Mouse (Mus musculus): ENCODE results near the gene Gm49373. TPM values are rescaled to one million over a fixed set of nuclear protein-coding genes. Genes with fewer than 3 reads are reported as not detected.
A peak's percentile ranks its signal among the peaks of the same experiment; 100 is the strongest.

Gm49373 gene
- polyA plus RNA-seq, 1 experiment from 2014 or later: 0.49 TPM

DNA sequence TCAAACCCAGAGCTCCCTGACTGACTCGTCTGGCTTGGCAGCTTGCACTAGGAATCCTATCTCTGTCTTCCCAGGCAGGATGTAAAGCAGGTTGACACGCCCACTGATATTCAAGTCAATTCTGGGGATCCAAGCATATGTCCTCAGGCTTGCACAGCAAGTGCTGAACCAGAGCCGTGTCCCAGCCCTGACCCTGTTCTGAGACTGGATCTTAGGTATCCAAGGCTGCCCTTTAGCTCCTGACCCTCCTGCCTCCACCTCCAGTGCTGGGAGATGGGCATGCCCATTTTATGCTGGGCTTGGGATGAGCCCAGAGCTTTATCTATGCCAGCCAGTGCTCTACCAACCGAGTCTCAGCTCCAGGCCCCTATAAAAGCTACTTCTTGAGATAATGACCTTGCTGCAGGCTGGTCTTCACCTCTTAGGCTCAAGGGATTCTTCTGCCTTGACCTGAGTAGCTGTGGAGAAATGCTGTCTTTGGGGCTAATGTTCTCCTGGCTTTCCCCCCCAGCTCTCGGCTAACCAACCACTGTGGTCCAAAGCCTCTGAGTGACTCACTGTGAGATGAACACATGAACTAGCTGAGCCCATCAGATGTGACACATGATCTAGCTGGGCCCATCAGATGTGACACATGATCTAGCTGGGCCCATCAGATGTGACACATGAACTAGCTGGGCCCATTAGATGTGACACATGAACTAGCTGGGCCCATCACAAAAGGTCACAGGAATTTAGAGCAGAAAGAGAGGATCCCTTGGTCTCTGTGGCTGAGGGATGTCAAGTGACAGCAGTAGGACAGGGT is 33.1 kb upstream of the Gm49373 start:
- WGBS: 64% methylated on average over 5 of the region's 5 CpGs
- H3K9me3 ChIP-seq (ENCODE audit: control insufficient read depth, low read length): no peaks in the 10 kb centered on the region
- H3K4me3 ChIP-seq (ENCODE audit: control insufficient read depth in 1 of 2, insufficient read depth in 1 of 2, low read depth in 1 of 2, low read length in 2 of 2): no peak overlapping the region
- H3K4me2 ChIP-seq (ENCODE audit: low read length): no peak overlapping the region
- H3K27ac ChIP-seq (replicated peaks in 1 of 2; ENCODE audit: control insufficient read depth in 1 of 2, insufficient read depth in 1 of 2, low read depth in 2 of 2, low read length in 2 of 2): no peak overlapping the region
- no peaks in the 10 kb centered on the region for H3K27me3 ChIP-seq (ENCODE audit: control insufficient read depth, insufficient read depth, low read length)
- no peak for ATAC-seq (ENCODE audit: insufficient number of reproducible peaks, insufficient read depth, low FRiP score, low read depth)
- H3K4me1 ChIP-seq (ENCODE audit: control insufficient read depth in 2 of 2, insufficient read depth in 2 of 2, low read length in 2 of 2): no peaks in the 10 kb centered on the region
- H3K9ac ChIP-seq (ENCODE audit: low read length): no peak overlapping the region
- peaks cover 26% of the 10 kb centered on the region for H3K36me3 ChIP-seq (ENCODE audit: control insufficient read depth, insufficient read depth, low read length)

DNA sequence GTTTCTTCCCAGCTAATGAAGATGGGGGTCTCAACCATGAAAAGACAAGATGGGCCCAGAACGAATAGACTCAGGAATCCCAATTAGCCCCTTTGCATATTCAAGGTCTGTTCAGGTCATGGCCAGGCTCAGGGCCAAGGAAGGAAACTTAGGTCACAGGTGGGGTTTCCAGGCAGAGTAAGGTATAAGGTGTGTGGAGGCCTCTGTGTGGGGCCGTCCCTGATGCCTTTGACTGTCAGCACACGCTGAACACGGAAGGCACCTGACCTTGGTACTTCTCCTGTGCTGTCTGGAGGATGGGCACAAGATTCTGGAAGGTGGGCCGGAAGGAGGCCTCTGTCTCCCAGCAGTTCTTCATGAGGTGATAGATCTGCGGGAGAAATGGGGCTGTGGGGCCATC is 31.9 kb upstream of the Gm49373 start:
- Histone ChIP-seq H3K9ac (ENCODE audit: low read length) (no peak overlapping the region), H3K36me3 (ENCODE audit: control insufficient read depth, insufficient read depth, low read length) (peaks cover 20% of the 10 kb centered on the region), H3K4me1 (ENCODE audit: control insufficient read depth in 2 of 2, insufficient read depth in 2 of 2, low read length in 2 of 2) (peaks cover 3 to 4% of the 10 kb centered on the region in 2 experiments; a peak in 1 of 4 replicates), H3K9me3 (ENCODE audit: control insufficient read depth, low read length) (no peaks in the 10 kb centered on the region), H3K27ac (replicated peaks in 1 of 2; ENCODE audit: control insufficient read depth in 1 of 2, insufficient read depth in 1 of 2, low read depth in 2 of 2, low read length in 2 of 2) (no peak overlapping the region), H3K4me3 (ENCODE audit: control insufficient read depth in 1 of 2, insufficient read depth in 1 of 2, low read depth in 1 of 2, low read length in 2 of 2) (no peak overlapping the region), H3K27me3 (ENCODE audit: control insufficient read depth, insufficient read depth, low read length) (no peaks in the 10 kb centered on the region), H3K4me2 (ENCODE audit: low read length) (no peak overlapping the region)
- ATAC-seq (ENCODE audit: insufficient number of reproducible peaks, insufficient read depth, low FRiP score, low read depth): no peak
- 81% methylated on average over 6 of the region's 6 CpGs for WGBS

DNA sequence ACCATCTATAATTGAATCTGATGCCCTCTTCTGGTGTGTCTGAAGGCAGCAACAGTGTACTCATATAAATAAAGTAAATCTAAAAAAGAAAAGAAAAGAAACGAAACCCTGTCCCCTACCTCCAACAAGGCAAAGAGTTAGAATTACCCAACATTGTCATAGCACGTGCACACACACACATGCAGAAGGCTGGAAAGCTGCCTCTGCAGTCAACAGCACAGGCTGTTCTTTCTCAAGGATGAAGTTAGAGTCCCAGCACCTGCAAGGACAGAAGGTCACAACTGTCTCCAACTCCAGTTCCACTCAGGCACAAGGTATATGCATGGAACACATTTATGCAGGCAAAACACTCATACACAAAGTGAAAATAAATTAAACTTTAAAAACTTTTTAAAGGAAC is 29.2 kb upstream of the Gm49373 start:
- ATAC-seq (ENCODE audit: insufficient number of reproducible peaks, insufficient read depth, low FRiP score, low read depth): no peak
- 80% methylated on average over 2 of the region's 2 CpGs for WGBS
- Histone ChIP-seq H3K27me3 (ENCODE audit: control insufficient read depth, insufficient read depth, low read length) (no peaks in the 10 kb centered on the region), H3K4me2 (ENCODE audit: low read length) (no peak overlapping the region), H3K36me3 (ENCODE audit: control insufficient read depth, insufficient read depth, low read length) (peaks cover 10% of the 10 kb centered on the region; the same call in 1 of the 2 replicates), H3K4me3 (ENCODE audit: control insufficient read depth in 1 of 2, insufficient read depth in 1 of 2, low read depth in 1 of 2, low read length in 2 of 2) (no peak overlapping the region), H3K9ac (ENCODE audit: low read length) (no peak overlapping the region), H3K27ac (replicated peaks in 1 of 2; ENCODE audit: control insufficient read depth in 1 of 2, insufficient read depth in 1 of 2, low read depth in 2 of 2, low read length in 2 of 2) (no peak overlapping the region), H3K9me3 (ENCODE audit: control insufficient read depth, low read length) (no peaks in the 10 kb centered on the region), H3K4me1 (ENCODE audit: control insufficient read depth in 2 of 2, insufficient read depth in 2 of 2, low read length in 2 of 2) (peaks cover 5 to 11% of the 10 kb centered on the region in 2 experiments; a peak in 2 of 4 replicates)

DNA sequence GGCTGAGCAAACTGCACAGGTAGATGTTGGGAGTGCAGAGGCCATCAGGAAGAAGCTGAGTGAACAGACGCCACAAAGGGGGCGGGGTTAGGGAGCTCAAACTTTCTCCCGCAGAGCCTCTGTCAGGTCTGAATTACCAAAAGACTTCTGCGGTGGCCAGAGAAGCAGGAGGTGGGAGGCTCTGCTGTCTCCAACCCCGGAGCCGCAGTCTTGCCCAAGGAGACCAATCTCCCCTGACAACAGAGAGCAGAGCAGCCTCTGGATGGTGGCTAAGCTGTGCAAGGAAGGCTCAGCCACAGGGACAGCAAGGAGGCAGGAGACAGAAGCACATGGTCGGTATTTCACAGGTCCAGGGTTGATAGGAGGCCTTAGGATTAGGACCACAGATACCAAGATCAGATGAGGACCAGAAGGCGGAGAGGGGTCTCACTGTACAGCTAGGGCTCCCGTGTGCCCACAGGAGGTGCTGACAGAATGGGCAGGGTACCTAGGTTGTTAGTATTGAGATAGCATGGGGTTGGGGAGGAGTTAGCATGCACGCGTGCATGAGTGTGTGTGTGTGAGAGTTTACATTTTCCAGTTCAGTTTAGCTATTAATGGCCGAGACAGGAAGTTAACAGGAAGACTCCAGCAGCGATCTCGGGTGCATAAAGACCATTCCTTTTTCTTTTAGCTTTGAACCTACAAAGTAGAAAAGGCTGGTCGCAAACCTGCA is 27.7 kb upstream of the Gm49373 start:
- ATAC-seq (ENCODE audit: insufficient number of reproducible peaks, insufficient read depth, low FRiP score, low read depth): no peak
- peak overlapping the region; percentile 16; the same call in 1 of the 2 replicates for H3K4me2 ChIP-seq (ENCODE audit: low read length)
- H3K9me3 ChIP-seq (ENCODE audit: control insufficient read depth, low read length): no peaks in the 10 kb centered on the region
- H3K4me1 ChIP-seq (ENCODE audit: control insufficient read depth in 2 of 2, insufficient read depth in 2 of 2, low read length in 2 of 2): peaks cover 5 to 11% of the 10 kb centered on the region in 2 experiments; a peak in 2 of 4 replicates
- H3K36me3 ChIP-seq (ENCODE audit: control insufficient read depth, insufficient read depth, low read length): peaks cover 7% of the 10 kb centered on the region; the same call in 1 of the 2 replicates
- WGBS: 42% methylated on average over 15 of the region's 15 CpGs
- H3K27me3 ChIP-seq (ENCODE audit: control insufficient read depth, insufficient read depth, low read length): no peaks in the 10 kb centered on the region
- no peak overlapping the region for H3K4me3 ChIP-seq (ENCODE audit: control insufficient read depth in 1 of 2, insufficient read depth in 1 of 2, low read depth in 1 of 2, low read length in 2 of 2)
- H3K9ac ChIP-seq (ENCODE audit: low read length): peak overlapping the region; percentile 27; the same call in 1 of the 2 replicates
- no peak overlapping the region for H3K27ac ChIP-seq (replicated peaks in 1 of 2; ENCODE audit: control insufficient read depth in 1 of 2, insufficient read depth in 1 of 2, low read depth in 2 of 2, low read length in 2 of 2)

DNA sequence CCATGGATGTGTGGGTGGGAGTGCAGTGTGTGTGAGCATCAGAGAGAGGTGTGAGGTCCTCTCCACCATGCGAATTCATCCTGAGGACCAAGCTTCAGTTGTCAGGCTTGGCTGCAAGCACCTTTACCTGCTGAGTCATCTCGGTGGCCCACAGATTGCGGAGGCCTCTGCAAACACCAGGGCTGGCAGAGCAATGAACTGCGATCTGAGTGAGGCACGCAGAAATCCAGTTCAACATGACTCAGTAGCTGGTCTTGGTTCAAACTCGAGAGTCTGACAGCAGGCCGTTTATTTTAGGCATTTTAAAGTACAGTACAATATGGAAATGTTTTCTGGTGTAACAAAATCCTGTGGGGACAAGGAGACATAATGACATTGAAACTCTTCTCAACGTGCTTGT is 24.9 kb upstream of the Gm49373 start:
- Histone ChIP-seq H3K36me3 (ENCODE audit: control insufficient read depth, insufficient read depth, low read length) (0 out of 2 replicates have a peak, but pooled peaks cover 5% of the 10 kb centered on the region), H3K27me3 (ENCODE audit: control insufficient read depth, insufficient read depth, low read length) (no peaks in the 10 kb centered on the region), H3K27ac (replicated peaks in 1 of 2; ENCODE audit: control insufficient read depth in 1 of 2, insufficient read depth in 1 of 2, low read depth in 2 of 2, low read length in 2 of 2) (peak overlapping the region; percentile 8 to 16; a peak in 1 of 4 replicates), H3K9me3 (ENCODE audit: control insufficient read depth, low read length) (no peaks in the 10 kb centered on the region), H3K4me3 (ENCODE audit: control insufficient read depth in 1 of 2, insufficient read depth in 1 of 2, low read depth in 1 of 2, low read length in 2 of 2) (no peak overlapping the region), H3K4me2 (ENCODE audit: low read length) (no peak overlapping the region), H3K9ac (ENCODE audit: low read length) (no peak overlapping the region), H3K4me1 (ENCODE audit: control insufficient read depth in 2 of 2, insufficient read depth in 2 of 2, low read length in 2 of 2) (peaks cover 5 to 11% of the 10 kb centered on the region in 2 experiments; a peak in 2 of 4 replicates)
- 62% methylated on average over 8 of the region's 8 CpGs for whole genome bisulfite sequencing
- ATAC-seq (ENCODE audit: insufficient number of reproducible peaks, insufficient read depth, low FRiP score, low read depth): no peak

DNA sequence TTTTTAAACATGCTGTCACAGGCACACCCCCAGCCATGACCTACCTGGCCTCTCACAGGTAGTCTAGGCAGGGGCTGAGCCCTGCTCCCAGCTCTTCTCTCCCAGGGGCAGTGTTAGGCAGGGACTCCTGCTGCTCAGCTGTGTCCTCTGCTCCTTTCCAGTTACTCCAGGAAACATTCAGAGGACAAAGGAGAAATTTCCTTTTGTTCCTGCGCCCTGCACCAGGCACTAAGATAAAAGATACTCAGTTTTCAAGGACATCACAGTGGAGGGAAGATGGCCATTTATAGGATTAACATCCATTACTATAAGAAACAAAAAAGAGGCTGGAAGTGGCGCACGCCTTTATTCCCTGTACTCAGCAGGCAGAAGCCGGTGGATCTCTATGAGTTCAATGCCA is 23.1 kb upstream of the Gm49373 start:
- 84% methylated on average over 4 of the region's 4 CpGs for WGBS
- Histone ChIP-seq H3K27ac (replicated peaks in 1 of 2; ENCODE audit: control insufficient read depth in 1 of 2, insufficient read depth in 1 of 2, low read depth in 2 of 2, low read length in 2 of 2) (no peak overlapping the region), H3K9ac (ENCODE audit: low read length) (no peak overlapping the region), H3K4me1 (ENCODE audit: control insufficient read depth in 2 of 2, insufficient read depth in 2 of 2, low read length in 2 of 2) (peaks cover 5 to 18% of the 10 kb centered on the region in 2 experiments; a peak in 3 of 4 replicates), H3K36me3 (ENCODE audit: control insufficient read depth, insufficient read depth, low read length) (0 out of 2 replicates have a peak, but pooled peaks cover 5% of the 10 kb centered on the region), H3K4me3 (ENCODE audit: control insufficient read depth in 1 of 2, insufficient read depth in 1 of 2, low read depth in 1 of 2, low read length in 2 of 2) (no peak overlapping the region), H3K4me2 (ENCODE audit: low read length) (no peak overlapping the region), H3K27me3 (ENCODE audit: control insufficient read depth, insufficient read depth, low read length) (no peaks in the 10 kb centered on the region), H3K9me3 (ENCODE audit: control insufficient read depth, low read length) (no peaks in the 10 kb centered on the region)
- no peak for ATAC-seq (ENCODE audit: insufficient number of reproducible peaks, insufficient read depth, low FRiP score, low read depth)

DNA sequence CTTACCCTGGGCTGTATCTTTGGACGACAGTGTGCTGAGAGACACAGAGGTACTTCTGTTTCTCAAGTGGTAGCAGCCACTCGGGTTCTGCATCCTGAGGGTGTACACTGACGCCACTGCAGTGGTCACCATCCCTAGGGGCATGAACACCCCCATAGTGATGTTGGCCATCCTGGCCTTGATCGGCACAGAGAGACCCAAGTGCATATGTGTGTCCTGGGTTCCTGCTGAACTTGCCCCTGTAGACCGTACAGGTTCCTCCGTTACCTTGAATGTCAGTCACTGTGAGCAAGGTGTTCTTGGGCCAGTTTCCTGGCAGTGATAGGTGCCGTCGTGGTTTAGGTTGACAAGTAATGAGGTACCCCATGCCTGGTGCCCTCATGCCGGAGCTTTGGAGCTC is 20.5 kb upstream of the Gm49373 start:
- Histone ChIP-seq H3K9me3 (ENCODE audit: control insufficient read depth, low read length) (no peaks in the 10 kb centered on the region), H3K4me1 (ENCODE audit: control insufficient read depth in 2 of 2, insufficient read depth in 2 of 2, low read length in 2 of 2) (peaks cover 8 to 31% of the 10 kb centered on the region in 2 experiments), H3K36me3 (ENCODE audit: control insufficient read depth, insufficient read depth, low read length) (peaks cover 26% of the 10 kb centered on the region), H3K27ac (replicated peaks in 1 of 2; ENCODE audit: control insufficient read depth in 1 of 2, insufficient read depth in 1 of 2, low read depth in 2 of 2, low read length in 2 of 2) (no peak overlapping the region), H3K9ac (ENCODE audit: low read length) (no peak overlapping the region), H3K4me2 (ENCODE audit: low read length) (no peak overlapping the region), H3K4me3 (ENCODE audit: control insufficient read depth in 1 of 2, insufficient read depth in 1 of 2, low read depth in 1 of 2, low read length in 2 of 2) (no peak overlapping the region), H3K27me3 (ENCODE audit: control insufficient read depth, insufficient read depth, low read length) (no peaks in the 10 kb centered on the region)
- ATAC-seq (ENCODE audit: insufficient number of reproducible peaks, insufficient read depth, low FRiP score, low read depth): no peak
- 93% methylated on average over 9 of the region's 9 CpGs for WGBS

Measured in heart, embryonic 14.5 days (tissue).